Mouse (Mus musculus): ENCODE data around the gene Mnd1.

The Mnd1 gene

DNA sequence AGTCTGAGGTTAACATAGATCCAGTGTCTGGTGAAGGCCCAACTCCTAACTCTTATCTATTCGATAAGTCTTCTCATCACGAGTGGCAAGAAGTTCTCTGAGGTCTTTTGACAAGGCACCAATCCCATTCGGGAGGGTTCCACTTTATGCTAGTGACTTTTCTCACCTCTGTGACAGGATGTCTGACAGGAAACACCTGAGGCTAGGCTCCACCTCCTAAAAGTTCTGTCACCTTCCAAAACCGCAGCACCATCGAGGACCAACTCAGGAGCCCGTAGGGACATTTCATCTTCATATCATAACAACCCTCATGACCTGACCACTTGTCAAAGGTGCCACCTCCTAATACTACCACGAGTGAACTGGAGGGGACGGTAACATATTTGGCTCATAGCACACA, 109.4 kb downstream of the Mnd1 start:
- DNase-seq (ENCODE audit: low read depth), result no peak

- peak; percentile 64 for DNase-seq (ENCODE audit: low read depth)
Observed at GRCm38 (mm10) chr3:84041739-84042138, 113.8 kb downstream of the Mnd1 start.

GRCm38 (mm10) chr3:84040476-84041082, 115.0 kb downstream of the Mnd1 start:
- DNase-seq (ENCODE audit: low read depth), result peak; percentile 95

- DNase-seq (ENCODE audit: low read depth), result peak; percentile 92
Observed at GRCm38 (mm10) chr3:84039646-84040475, 115.7 kb downstream of the Mnd1 start, which contains the start of gene Tmem131l. Tmem131l (minus strand) TSS chr3:84040175.

DNA sequence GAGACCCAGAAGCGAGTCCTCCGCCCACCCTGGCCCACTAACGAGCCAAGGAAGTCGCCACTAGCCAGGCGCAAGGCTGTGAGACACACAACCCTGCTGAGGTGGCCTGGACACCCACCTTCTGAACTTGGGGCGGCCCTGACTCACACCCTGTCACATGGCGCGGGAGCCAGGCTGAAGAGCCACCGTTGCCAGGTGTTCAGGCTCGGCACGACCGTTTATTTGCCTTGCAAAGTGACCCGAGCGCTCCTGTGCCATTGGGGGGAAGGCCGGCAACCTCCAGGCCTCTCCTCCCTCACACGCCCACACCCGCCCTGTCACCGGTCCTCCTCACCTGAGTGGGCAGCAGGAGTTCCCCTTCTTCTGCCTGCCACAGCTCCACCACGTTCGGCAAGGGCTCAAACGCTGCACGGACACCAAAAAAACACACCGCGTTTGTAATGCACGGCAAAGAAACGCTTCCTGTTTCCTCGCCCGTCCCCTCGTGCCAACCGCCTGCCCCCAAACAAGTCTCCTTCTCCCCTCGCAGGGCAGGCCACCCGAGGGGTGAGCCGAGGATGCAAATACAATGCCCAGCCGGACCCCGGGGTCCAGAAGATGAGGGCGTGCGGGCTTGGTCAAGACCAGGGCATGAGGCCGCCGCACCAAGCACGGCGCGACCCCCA, 116.5 kb downstream of the Mnd1 start:
- DNase-seq (ENCODE audit: low read depth), result peak; percentile 74

DNA sequence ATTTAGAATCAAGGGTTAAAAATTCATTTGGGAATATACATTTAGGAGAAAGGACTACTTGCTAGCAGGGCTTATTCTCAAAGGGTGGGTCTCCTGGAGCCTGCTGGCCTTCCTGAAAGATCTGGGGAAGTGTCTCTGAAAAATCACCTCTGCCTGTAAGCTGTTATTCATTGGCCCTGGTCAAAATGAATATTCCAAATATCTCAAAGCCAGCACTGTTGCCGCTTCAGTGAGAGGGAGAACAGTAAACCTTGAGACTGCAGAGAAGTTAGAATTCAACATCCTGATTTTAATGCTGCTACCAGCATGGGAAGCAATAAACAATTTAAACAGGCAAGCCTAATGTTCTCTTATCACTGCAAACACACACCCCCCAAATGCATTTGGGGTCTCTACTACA, 117.5 kb downstream of the Mnd1 start:
- no peak for DNase-seq (ENCODE audit: low read depth)

Data from 416B (cell line).